In the genomic region with DNA sequence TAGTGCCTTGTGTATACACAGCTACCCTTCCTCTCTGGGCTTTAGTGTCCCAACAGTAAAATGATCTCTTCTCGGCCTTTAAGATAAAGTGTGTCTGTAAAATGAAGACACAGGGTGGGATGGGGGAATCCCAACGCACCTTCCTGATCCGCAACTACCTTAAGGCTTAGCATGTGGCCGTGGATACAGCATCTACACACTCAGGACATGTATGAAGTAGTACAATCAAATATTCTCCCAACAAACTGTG, we compare ENCODE assay signal across 8 mouse cellular contexts. TPM values are rescaled to one million over a fixed set of nuclear protein-coding genes. Genes with fewer than 3 reads are reported as not detected.
DNase-seq lines count a peak whose midpoint lies in the region; ATAC-seq and TF ChIP-seq lines count a peak whose summit lies in the region.

No protein-coding gene starts in this region.

- H3K4me1 ChIP-seq in spleen, adult 2 months (ENCODE audit: control insufficient read depth, insufficient read depth, insufficient read length): peaks cover 3% of the 10 kb centered on the region
- peaks cover 16% of the 10 kb centered on the region for H3K4me1 ChIP-seq in liver, embryonic 11.5 days (replicated peaks; ENCODE audit: control insufficient read depth, insufficient read depth, low read length)
- no peaks in the 10 kb centered on the region; the same call in 1 of the 2 replicates for H3K4me1 ChIP-seq in stomach, postnatal 0 days (replicated peaks; ENCODE audit: control insufficient read depth, insufficient read depth)

- H3K27ac ChIP-seq in spleen, adult 2 months (ENCODE audit: insufficient read depth, low read length): no peak overlapping the region
- H3K27ac ChIP-seq in liver, embryonic 11.5 days (ENCODE audit: low read depth, low read length): no peak overlapping the region; the same call in 1 of the 2 replicates
- peak overlapping the region; percentile 78; the same call in 1 of the 2 replicates for H3K27ac ChIP-seq in stomach, postnatal 0 days (replicated peaks)

- 14% methylated on average over 4 of the region's 4 CpGs for WGBS in spleen, adult 2 months
- WGBS in liver, embryonic 11.5 days: 4% methylated on average over 4 of the region's 4 CpGs
- 2% methylated on average over 4 of the region's 4 CpGs for WGBS in stomach, postnatal 0 days

- peak overlapping the region; percentile 90 for H3K9ac ChIP-seq in liver, embryonic 11.5 days (ENCODE audit: low read depth, low read length)
- peak overlapping the region; percentile 76 for H3K9ac ChIP-seq in stomach, postnatal 0 days (ENCODE audit: low read length)

- no peak for TF ChIP-seq CTCF in spleen, adult 2 months (IDR thresholded peaks at IDR 0.05; ENCODE audit: extremely low read depth, insufficient read depth, insufficient read length, insufficient replicate concordance)
- no peak for TF ChIP-seq CTCF in stomach, postnatal 0 days (IDR thresholded peaks at IDR 0.05; ENCODE audit: low read depth)

- H3K4me2 ChIP-seq in liver, embryonic 11.5 days: peak overlapping the region; percentile 87
- H3K4me2 ChIP-seq in stomach, postnatal 0 days (replicated peaks; ENCODE audit: low read depth): peak overlapping the region; percentile 95

- no peak for TF ChIP-seq EP300 in stomach, postnatal 0 days (optimal IDR thresholded peaks at IDR 0.05)

- peak; percentile 50 for DNase-seq in cerebellum, adult 9-10 months
- DNase-seq in cerebellum, adult 11 months: no peak
- DNase-seq in spleen, adult 2 months (ENCODE audit: low read depth in 1 of 2, low spot score in 2 of 2): no peak
- no peak for DNase-seq in spleen, postnatal 36 days (ENCODE audit: low spot score in 2 of 2)
- DNase-seq in liver, embryonic 11.5 days (ENCODE audit: low spot score): no peak
- DNase-seq in stomach, postnatal 0 days (ENCODE audit: low spot score): no peak
- no peak for DNase-seq in ovary, postnatal 36 days (ENCODE audit: low spot score)
- no peak for DNase-seq in adrenal gland, postnatal 25 days

- ATAC-seq in liver, embryonic 11.5 days (replicated peaks; ENCODE audit: low FRiP score): no peak; the same call in 1 of the 2 replicates
- no peak for ATAC-seq in stomach, postnatal 0 days (ENCODE audit: low FRiP score, low TSS enrichment)

- no peaks in the 10 kb centered on the region for H3K36me3 ChIP-seq in spleen, adult 2 months (ENCODE audit: control insufficient read depth, insufficient read depth, low read length)
- H3K36me3 ChIP-seq in liver, embryonic 11.5 days (ENCODE audit: control insufficient read depth, insufficient read depth, low read length): no peaks in the 10 kb centered on the region
- H3K36me3 ChIP-seq in stomach, postnatal 0 days (ENCODE audit: control insufficient read depth, insufficient read depth, low read length): no peaks in the 10 kb centered on the region

- peak overlapping the region; percentile 73; the same call in 1 of the 2 replicates for H3K4me3 ChIP-seq in spleen, adult 2 months (ENCODE audit: extremely low read depth, insufficient read depth, insufficient read length)
- peak overlapping the region; percentile 86 for H3K4me3 ChIP-seq in liver, embryonic 11.5 days (ENCODE audit: low read depth, low read length)
- H3K4me3 ChIP-seq in stomach, postnatal 0 days (ENCODE audit: low read depth, low read length): peak overlapping the region; percentile 81

- no peaks in the 10 kb centered on the region for H3K9me3 ChIP-seq in liver, embryonic 11.5 days (ENCODE audit: control insufficient read depth, low read length)
- H3K9me3 ChIP-seq in stomach, postnatal 0 days (ENCODE audit: control insufficient read depth, low read length): no peaks in the 10 kb centered on the region

- H3K27me3 ChIP-seq in spleen, adult 2 months (ENCODE audit: control insufficient read depth, insufficient read depth, low read length): no peaks in the 10 kb centered on the region
- H3K27me3 ChIP-seq in liver, embryonic 11.5 days (replicated peaks; ENCODE audit: control insufficient read depth, insufficient read depth, low read length): no peaks in the 10 kb centered on the region
- no peaks in the 10 kb centered on the region for H3K27me3 ChIP-seq in stomach, postnatal 0 days (ENCODE audit: control insufficient read depth, insufficient read depth, low read length)

- no peak for TF ChIP-seq POLR2A in spleen, adult 2 months (IDR thresholded peaks at IDR 0.05; ENCODE audit: low read depth, low read length)

RNA-seq across cellular contexts. Expression of a gene that starts 0.7 kb away (rescaled TPM):
- 13.0 and 14.6 TPM in 2 replicates for polyA plus RNA-seq in spleen, adult 2 months (2012; rRNA removed)
- 75.7 and 77.8 TPM in 2 replicates for polyA plus RNA-seq in liver, embryonic 11.5 days (2014; fragmentation: Nextera tagmentation; extraction: Ambion mirVana)
- 59.0 and 61.7 TPM in 2 replicates for polyA plus RNA-seq in stomach, postnatal 0 days (2015; fragmentation: Nextera tagmentation; extraction: Ambion mirVana)
- 74.5 and 80.8 TPM in 2 replicates for total RNA-seq in adrenal gland, postnatal 25 days (2021)
